Mouse (Mus musculus) liver, embryonic 13.5 days (tissue): ENCODE measurements around the gene Wdr13. TPM values are rescaled to one million over a fixed set of nuclear protein-coding genes. Genes with fewer than 3 reads are reported as not detected.
"Not testable (repeated sequence)": the region's sequence is repeated elsewhere in the genome, so short reads cannot be mapped to it uniquely, and the experiment has no call there.

Source experiments
- ATAC-seq: fragments of 200-750 bp; cut with Nextera tagmentation; 2 replicates; pipeline ENCODE4 v1.8.0; 2017; ENCODE audit warnings: low read depth, mild to moderate bottlenecking, moderate number of reproducible peaks, moderate library complexity
- DNase-seq: peaks from one replicate; pipeline ENCODE4 v3.0.0; 2022
- H3K27ac ChIP-seq: fragments of 300-500 bp; sonication (generic); 2 replicates; pipeline ENCODE4 v1.5.1; 2015; ENCODE audit warnings: moderate library complexity, mild to moderate bottlenecking, inconsistent platforms
- H3K27me3 ChIP-seq: fragments of 300-500 bp; sonication (generic); 2 replicates; pipeline ENCODE4 v1.6.1; 2015; ENCODE audit warnings: mild to moderate bottlenecking, inconsistent platforms
- H3K36me3 ChIP-seq: fragments of 300-500 bp; sonication (generic); 2 replicates; pipeline ENCODE4 v1.6.1; 2015; ENCODE audit warnings: mild to moderate bottlenecking, inconsistent platforms
- H3K4me1 ChIP-seq: fragments of 300-500 bp; sonication (generic); replicated peaks from 2 replicates; pipeline ENCODE4 v1.6.1; 2015; ENCODE audit warnings: inconsistent platforms
- H3K4me2 ChIP-seq: fragments of 300-500 bp; sonication (generic); 2 replicates; pipeline ENCODE4 v1.6.1; 2015; ENCODE audit warnings: inconsistent platforms, mild to moderate bottlenecking, moderate library complexity
- H3K4me3 ChIP-seq: fragments of 300-500 bp; sonication (generic); replicated peaks from 2 replicates; pipeline ENCODE4 v1.5.1; 2015; ENCODE audit warnings: mild to moderate bottlenecking, inconsistent platforms
- H3K9ac ChIP-seq: fragments of 300-500 bp; sonication (generic); 2 replicates; pipeline ENCODE4 v1.6.1; 2015; ENCODE audit warnings: mild to moderate bottlenecking, inconsistent platforms
- H3K9me3 ChIP-seq: fragments of 300-500 bp; sonication (generic); replicated peaks from 2 replicates; pipeline ENCODE4 v1.6.1; 2016; ENCODE audit warnings: inconsistent platforms
- WGBS: fragments of 180-500 bp; shearing (Covaris S2); methylation state at CpG from one replicate; pipeline ENCODE4 v1.1.7; 2015; ENCODE audit not compliant: insufficient replicate concordance; 5-methylcytosine and 5-hydroxymethylcytosine counted together
- polyA plus RNA-seq: library from polyadenylated mRNA; unstranded; fragments of >200 nt; fragmentation: Nextera tagmentation; extraction: Ambion mirVana; gene quantifications from 2 replicates; pipeline ENCODE4 v1.2.1, GENCODE M21; 2015

The Wdr13 gene
- polyA plus RNA-seq, 1 experiment from 2014 or later, result 6.8 TPM

DNA sequence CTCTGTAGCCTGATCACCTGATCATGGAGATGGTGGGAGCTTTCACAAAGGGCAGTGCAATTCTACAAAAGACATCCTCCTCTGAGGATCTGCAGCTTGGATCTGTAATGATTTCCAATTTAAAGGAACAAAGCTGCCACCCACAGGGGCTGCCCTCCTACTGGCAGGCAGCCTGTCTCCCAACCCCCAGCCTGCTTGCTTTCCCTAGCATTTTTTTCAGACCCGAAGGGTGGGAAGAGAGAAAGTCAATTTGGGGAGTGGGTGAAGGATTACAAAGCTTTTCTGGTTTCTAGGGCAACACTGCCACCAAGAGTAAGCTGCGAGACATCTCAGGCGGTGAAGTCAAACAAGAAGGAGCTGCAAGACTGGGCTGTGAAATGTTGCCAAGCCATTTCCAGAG, 31.7 kb downstream of the Wdr13 start:
- ATAC-seq (no peak), DNase-seq (no peak)
- Histone ChIP-seq H3K27me3 (no peaks in the 10 kb centered on the region), H3K4me3 (no peak overlapping the region), H3K36me3 (no peaks in the 10 kb centered on the region), H3K4me2 (0 out of 2 replicates have a peak overlapping the region, but pooled peaks have one; percentile 49), H3K27ac (peak overlapping the region; percentile 73), H3K4me1 (peaks cover 38% of the 10 kb centered on the region), H3K9me3 (no peaks in the 10 kb centered on the region), H3K9ac (no peak overlapping the region)
- WGBS, result 34% methylated on average over 3 of the region's 3 CpGs

DNA sequence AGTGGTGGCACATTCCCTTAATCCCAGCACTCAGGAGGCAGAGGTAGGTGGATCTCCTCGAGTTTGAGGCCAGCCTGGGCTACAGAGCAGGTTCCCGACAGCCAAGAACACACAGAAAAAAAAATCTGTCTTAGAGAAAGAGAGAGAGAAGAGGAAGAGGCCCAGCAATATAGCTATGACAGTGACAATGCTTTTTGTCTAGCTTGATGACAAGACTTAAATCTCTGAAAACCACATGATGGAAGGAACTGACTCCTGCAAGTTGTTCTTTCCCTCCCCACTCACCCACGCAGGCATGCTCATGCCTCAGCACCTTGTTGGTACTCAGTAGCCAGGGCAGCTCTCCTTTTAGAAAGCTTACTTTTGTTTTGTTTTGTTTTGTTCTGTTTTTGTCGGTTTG, 33.3 kb downstream of the Wdr13 start:
- Histone ChIP-seq H3K27ac (peak overlapping the region; percentile 47; the same call in 1 of the 2 replicates), H3K4me1 (peaks cover 43% of the 10 kb centered on the region), H3K9ac (no peak overlapping the region), H3K9me3 (no peaks in the 10 kb centered on the region), H3K4me2 (no peak overlapping the region), H3K27me3 (no peaks in the 10 kb centered on the region), H3K36me3 (no peaks in the 10 kb centered on the region), H3K4me3 (no peak overlapping the region)
- 33% methylated on average over 4 of the region's 4 CpGs for WGBS
- ATAC-seq, result no peak
- DNase-seq, result no peak

DNA sequence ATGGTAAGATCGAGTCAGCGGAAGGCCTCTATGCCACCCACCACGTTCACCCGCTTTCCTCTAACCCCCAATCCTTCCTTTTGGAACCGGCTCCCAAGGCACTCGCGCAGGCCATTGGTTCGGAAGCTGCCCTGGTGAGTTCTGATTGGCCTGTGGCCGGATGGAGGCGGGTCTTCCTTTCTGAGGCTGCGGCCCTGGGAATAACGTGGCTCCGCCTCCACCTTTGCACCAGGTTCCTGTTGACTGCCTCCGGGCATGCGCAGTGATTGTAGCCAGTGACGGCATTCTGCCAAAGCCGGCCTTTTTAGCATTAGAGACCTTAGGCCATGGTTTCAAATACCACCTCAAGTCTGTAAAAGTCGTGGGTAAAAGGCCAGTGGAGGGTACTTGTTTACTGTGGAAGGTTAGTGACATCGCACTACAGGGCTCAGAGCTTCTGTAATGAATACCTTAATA, 35.9 kb downstream of the Wdr13 start:
- WGBS, result 12% methylated on average over 19 of the region's 19 CpGs
- H3K9ac ChIP-seq, result peak overlapping the region; percentile 65
- DNase-seq (peak; percentile 95), ATAC-seq (peak; percentile 92)
- peak overlapping the region; percentile 61 for H3K4me2 ChIP-seq
- peaks cover 30% of the 10 kb centered on the region for H3K4me1 ChIP-seq
- H3K27ac ChIP-seq, result peak overlapping the region; percentile 79
- no peaks in the 10 kb centered on the region for H3K36me3 ChIP-seq
- no peaks in the 10 kb centered on the region for H3K27me3 ChIP-seq
- H3K4me3 ChIP-seq, result peak overlapping the region; percentile 50
- H3K9me3 ChIP-seq, result no peaks in the 10 kb centered on the region

- Histone ChIP-seq H3K4me3 (peak overlapping the region; percentile 49), H3K4me2 (peak overlapping the region; percentile 59), H3K4me1 (peaks cover 25% of the 10 kb centered on the region), H3K9ac (peak overlapping the region; percentile 43; the same call in 1 of the 2 replicates)
- peak; percentile 80 for DNase-seq
- H3K27ac ChIP-seq, H3K36me3 ChIP-seq, H3K9me3 ChIP-seq, H3K27me3 ChIP-seq: not testable (repeated sequence)
- peak; percentile 87 for ATAC-seq
- 7% methylated on average over 20 of the region's 48 CpGs for WGBS
Observed at GRCm38 (mm10) chrX:8096068-8096786, 36.5 kb downstream of the Wdr13 start.

DNA sequence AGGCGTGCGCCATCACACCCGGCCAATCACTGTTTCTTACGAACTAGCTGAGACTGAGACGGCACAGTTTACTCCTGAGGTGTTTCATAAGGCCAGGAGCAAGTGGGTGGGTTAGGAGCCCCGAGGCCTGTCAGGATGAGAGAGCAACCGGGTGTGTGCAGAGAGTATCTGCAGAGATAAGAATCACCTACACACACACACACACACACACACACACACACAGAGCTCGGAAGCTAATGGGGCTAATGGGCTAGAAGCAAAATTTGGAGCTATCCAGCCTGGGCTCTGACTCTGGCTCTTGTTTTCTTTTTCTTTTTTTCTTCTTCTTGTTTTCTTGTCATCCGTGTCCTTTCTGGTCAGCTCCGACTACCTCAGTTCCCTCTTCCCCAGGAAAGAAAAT, 37.1 kb downstream of the Wdr13 start:
- peak overlapping the region; percentile 49 for H3K4me3 ChIP-seq
- H3K27me3 ChIP-seq, result no peaks in the 10 kb centered on the region
- peaks cover 20% of the 10 kb centered on the region for H3K4me1 ChIP-seq
- no peaks in the 10 kb centered on the region for H3K36me3 ChIP-seq
- WGBS, result 57% methylated on average over 10 of the region's 10 CpGs
- no peak overlapping the region; the same call in 1 of the 2 replicates for H3K27ac ChIP-seq
- peak overlapping the region; percentile 59 for H3K4me2 ChIP-seq
- no peak for ATAC-seq
- no peaks in the 10 kb centered on the region for H3K9me3 ChIP-seq
- no peak for DNase-seq
- peak overlapping the region; percentile 43 for H3K9ac ChIP-seq

GRCm38 (mm10) chrX:8090954-8091347, 41.7 kb downstream of the Wdr13 start:
- Histone ChIP-seq H3K4me2 (peak overlapping the region; percentile 55; the same call in 1 of the 2 replicates), H3K27ac (peak overlapping the region; percentile 66; the same call in 1 of the 2 replicates), H3K4me1 (peaks cover 12% of the 10 kb centered on the region)
- 58% methylated on average over 4 of the region's 5 CpGs for WGBS
- H3K9me3 ChIP-seq, ATAC-seq, DNase-seq, H3K36me3 ChIP-seq, H3K4me3 ChIP-seq, H3K9ac ChIP-seq, H3K27me3 ChIP-seq: not testable (repeated sequence)

GRCm38 (mm10) chrX:8090346-8090953, 42.2 kb downstream of the Wdr13 start, which contains the start of gene Was:
Was (minus strand) TSS chrX:8090498.
- H3K4me1 ChIP-seq, result peaks cover 9% of the 10 kb centered on the region
- no peaks in the 10 kb centered on the region for H3K27me3 ChIP-seq
- H3K4me2 ChIP-seq, result peak within 1 kb of the TSS; percentile 55
- WGBS, result 39% methylated on average over 14 of the region's 14 CpGs
- H3K27ac ChIP-seq, result peak within 1 kb of the TSS; percentile 66
- DNase-seq (peak; percentile 5), ATAC-seq (peak; percentile 77)
- H3K36me3 ChIP-seq, result no peaks in the 10 kb centered on the region
- no peaks in the 10 kb centered on the region for H3K9me3 ChIP-seq
- peak within 1 kb of the TSS; percentile 59 for H3K9ac ChIP-seq
- H3K4me3 ChIP-seq, result peak within 1 kb of the TSS; percentile 47

- Histone ChIP-seq H3K36me3 (no peaks in the 10 kb centered on the region), H3K27ac (peak overlapping the region; percentile 66; the same call in 1 of the 2 replicates), H3K4me3 (peak overlapping the region; percentile 47), H3K9ac (peak overlapping the region; percentile 59), H3K27me3 (no peaks in the 10 kb centered on the region), H3K4me1 (peaks cover 7% of the 10 kb centered on the region; the same call in 1 of the 2 replicates), H3K4me2 (peak overlapping the region; percentile 55), H3K9me3 (no peaks in the 10 kb centered on the region)
- no peak for DNase-seq
- ATAC-seq, result 0 out of 2 replicates have a peak, but pooled peaks have one; percentile 31
- WGBS, result 39% methylated on average over 3 of the region's 3 CpGs
Observed at GRCm38 (mm10) chrX:8089746-8090145, 42.9 kb downstream of the Wdr13 start.

GRCm38 (mm10) chrX:8085611-8086010, 47.1 kb downstream of the Wdr13 start:
- H3K36me3 ChIP-seq, result no peaks in the 10 kb centered on the region
- 74% methylated on average over 8 of the region's 8 CpGs for WGBS
- ATAC-seq (no peak), DNase-seq (no peak)
- no peak overlapping the region for H3K9ac ChIP-seq
- H3K4me2 ChIP-seq, result no peak overlapping the region
- peaks cover 6% of the 10 kb centered on the region; the same call in 1 of the 2 replicates for H3K4me1 ChIP-seq
- no peaks in the 10 kb centered on the region for H3K27me3 ChIP-seq
- no peak overlapping the region for H3K27ac ChIP-seq
- no peak overlapping the region for H3K4me3 ChIP-seq
- H3K9me3 ChIP-seq, result no peaks in the 10 kb centered on the region

- peaks cover 3% of the 10 kb centered on the region; the same call in 1 of the 2 replicates for H3K4me1 ChIP-seq
- ATAC-seq (no peak), DNase-seq (no peak)
- H3K4me2 ChIP-seq, result no peak overlapping the region
- H3K9ac ChIP-seq, result no peak overlapping the region
- H3K27ac ChIP-seq, result no peak overlapping the region
- WGBS, result 79% methylated on average over 6 of the region's 6 CpGs
- H3K4me3 ChIP-seq, result no peak overlapping the region
- H3K9me3 ChIP-seq, result no peaks in the 10 kb centered on the region
- H3K36me3 ChIP-seq, result no peaks in the 10 kb centered on the region
- H3K27me3 ChIP-seq, result no peaks in the 10 kb centered on the region
Observed at GRCm38 (mm10) chrX:8084771-8085259, 47.9 kb downstream of the Wdr13 start.

DNA sequence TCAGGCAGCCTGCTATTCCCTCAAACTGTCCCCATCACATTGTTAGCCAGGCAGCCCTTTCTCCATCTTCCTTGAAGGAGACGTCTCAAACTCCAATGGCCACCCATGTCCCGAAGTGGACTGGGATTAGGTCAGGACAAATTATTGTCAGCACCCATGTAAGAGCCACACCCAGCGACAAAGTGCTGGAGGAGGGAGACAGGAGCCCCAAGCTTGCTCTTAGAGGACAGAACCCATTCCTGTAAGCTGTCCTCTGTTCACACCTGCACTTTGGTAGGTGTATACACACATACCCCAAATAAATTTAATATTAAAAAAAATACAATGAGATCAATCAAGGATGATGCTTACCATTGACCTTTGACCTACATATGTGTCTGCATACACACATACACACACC, 57.6 kb downstream of the Wdr13 start:
- Histone ChIP-seq H3K4me3 (peak overlapping the region; percentile 56), H3K9me3 (no peaks in the 10 kb centered on the region), H3K9ac (peak overlapping the region; percentile 70), H3K4me1 (peaks cover 24% of the 10 kb centered on the region), H3K36me3 (peaks cover 25% of the 10 kb centered on the region), H3K27ac (peak overlapping the region; percentile 90), H3K27me3 (no peaks in the 10 kb centered on the region), H3K4me2 (peak overlapping the region; percentile 74)
- WGBS, result 33% methylated on average over 3 of the region's 3 CpGs
- DNase-seq, result no peak
- no peak for ATAC-seq
